Mouse (Mus musculus): ENCODE results near the gene Tmc1. TPM values are rescaled to one million over a fixed set of nuclear protein-coding genes. Genes with fewer than 3 reads are reported as not detected.

The Tmc1 gene
- total and polyA plus RNA-seq, 3 experiments: 0.11 to 0.27 TPM; not detected in 1

GRCm38 (mm10) chr19:20775681-20776080 is 178.3 kb downstream of the Tmc1 start:
- Histone ChIP-seq H3K4me3 (replicated peaks in 1 of 3; ENCODE audit: low read depth in 2 of 3, low read length in 2 of 3, poor library complexity in 1 of 3) (no peak overlapping the region), H3K4me1 (ENCODE audit: control insufficient read depth in 1 of 2, insufficient read depth in 2 of 2) (peaks cover 3 to 23% of the 10 kb centered on the region in 2 experiments; a peak in 3 of 4 replicates), H3K36me3 (replicated peaks in 1 of 2; ENCODE audit: control insufficient read depth in 1 of 2, insufficient read depth in 1 of 2, low read length in 1 of 2) (no peaks in the 10 kb centered on the region), H3K27me3 (replicated peaks) (no peaks in the 10 kb centered on the region), H3K79me2 (replicated peaks; ENCODE audit: control insufficient read depth, extremely low read depth, insufficient read depth, poor library complexity, severe bottlenecking) (no peaks in the 10 kb centered on the region), H3K4me2 (ENCODE audit: insufficient read depth, low read depth, poor library complexity, severe bottlenecking) (no peak overlapping the region), H3K9ac (ENCODE audit: insufficient read depth, low read depth) (no peak overlapping the region), H3K27ac (ENCODE audit: insufficient read depth, low read depth) (no peak overlapping the region), H3K9me3 (replicated peaks; ENCODE audit: low read length) (no peaks in the 10 kb centered on the region)
- in situ Hi-C loops (cut with MboI; ENCODE audit: low pct_ligation_motif_present, low pct_unique_long_range_greater_than_20kb, low sequenced_read_pairs) (no loop called here), dilution Hi-C loops (cut with MboI; ENCODE audit: extremely low pct_ligation_motif_present, extremely low pct_unique_long_range_greater_than_20kb, low sequenced_read_pairs) (no loop called here)
- no peak for DNase-seq (ENCODE audit: extremely low read depth)
- TF ChIP-seq MAX (IDR thresholded peaks at IDR 0.05; ENCODE audit: low read length) (no peak), ZMIZ1 (IDR thresholded peaks at IDR 0.05; ENCODE audit: low read depth, low read length) (no peak), GABPA (IDR thresholded peaks at IDR 0.05; ENCODE audit: insufficient replicate concordance, low read depth, low read length) (no peak), PAX5 (IDR thresholded peaks at IDR 0.05; ENCODE audit: low read length) (no peak)

GRCm38 (mm10) chr19:20773941-20774340 is 180.1 kb downstream of the Tmc1 start:
- Histone ChIP-seq H3K4me1 (ENCODE audit: control insufficient read depth in 1 of 2, insufficient read depth in 2 of 2) (peaks cover 0 to 16% of the 10 kb centered on the region in 2 experiments; a peak in 2 of 4 replicates), H3K9ac (ENCODE audit: insufficient read depth, low read depth) (no peak overlapping the region), H3K4me2 (ENCODE audit: insufficient read depth, low read depth, poor library complexity, severe bottlenecking) (no peak overlapping the region), H3K27me3 (replicated peaks) (no peaks in the 10 kb centered on the region), H3K27ac (ENCODE audit: insufficient read depth, low read depth) (no peak overlapping the region), H3K9me3 (replicated peaks; ENCODE audit: low read length) (no peaks in the 10 kb centered on the region), H3K36me3 (replicated peaks in 1 of 2; ENCODE audit: control insufficient read depth in 1 of 2, insufficient read depth in 1 of 2, low read length in 1 of 2) (no peaks in the 10 kb centered on the region), H3K79me2 (replicated peaks; ENCODE audit: control insufficient read depth, extremely low read depth, insufficient read depth, poor library complexity, severe bottlenecking) (no peaks in the 10 kb centered on the region), H3K4me3 (replicated peaks in 1 of 3; ENCODE audit: low read depth in 2 of 3, low read length in 2 of 3, poor library complexity in 1 of 3) (no peak overlapping the region)
- dilution Hi-C loops (cut with MboI; ENCODE audit: extremely low pct_ligation_motif_present, extremely low pct_unique_long_range_greater_than_20kb, low sequenced_read_pairs): no loop called here
- TF ChIP-seq USF2 (conservative IDR thresholded peaks at IDR 0.05; ENCODE audit: low read depth, low read length) (no peak), CHD1 (IDR thresholded peaks at IDR 0.05; ENCODE audit: low read depth, low read length) (no peak), CTCF (conservative IDR thresholded peaks at IDR 0.05 in 1 of 2, IDR thresholded peaks at IDR 0.05 in 1 of 2; ENCODE audit: low read depth in 2 of 2, low read length in 2 of 2) (no peak), SMC3 (IDR thresholded peaks at IDR 0.05; ENCODE audit: low read depth, low read length) (no peak), RAD21 (IDR thresholded peaks at IDR 0.05; ENCODE audit: low read depth, low read length) (no peak), MAFK (IDR thresholded peaks at IDR 0.05; ENCODE audit: insufficient replicate concordance, low read length) (no peak), MYC (IDR thresholded peaks at IDR 0.05; ENCODE audit: low read depth, low read length) (no peak), MAZ (IDR thresholded peaks at IDR 0.05; ENCODE audit: low read depth, low read length) (no peak), CHD2 (IDR thresholded peaks at IDR 0.05; ENCODE audit: low read length) (no peak), NRF1 (IDR thresholded peaks at IDR 0.05; ENCODE audit: low read depth, low read length) (no peak), MEF2A (IDR thresholded peaks at IDR 0.05; ENCODE audit: borderline replicate concordance, low read depth, low read length) (no peak), BHLHE40 (IDR thresholded peaks at IDR 0.05; ENCODE audit: low read depth, low read length) (no peak), SIN3A (IDR thresholded peaks at IDR 0.05; ENCODE audit: low read length) (no peak), TBP (conservative IDR thresholded peaks at IDR 0.05; ENCODE audit: low read depth, low read length) (no peak), ZKSCAN1 (IDR thresholded peaks at IDR 0.05; ENCODE audit: borderline replicate concordance, low read depth, low read length) (no peak), MXI1 (IDR thresholded peaks at IDR 0.05; ENCODE audit: low read depth, low read length) (no peak), RCOR1 (conservative IDR thresholded peaks at IDR 0.05; ENCODE audit: low read depth, low read length) (no peak), USF1 (IDR thresholded peaks at IDR 0.05; ENCODE audit: low read depth, low read length) (no peak)
- no peak for DNase-seq (ENCODE audit: extremely low read depth)
- in situ Hi-C loops (cut with MboI; ENCODE audit: low pct_ligation_motif_present, low pct_unique_long_range_greater_than_20kb, low sequenced_read_pairs): loop anchor here (25.0 kb wide), 1 partner anchor 337 kb away; no protein-coding TSS in a partner anchor

Data from CH12.LX (cell line).